In the genomic region with DNA sequence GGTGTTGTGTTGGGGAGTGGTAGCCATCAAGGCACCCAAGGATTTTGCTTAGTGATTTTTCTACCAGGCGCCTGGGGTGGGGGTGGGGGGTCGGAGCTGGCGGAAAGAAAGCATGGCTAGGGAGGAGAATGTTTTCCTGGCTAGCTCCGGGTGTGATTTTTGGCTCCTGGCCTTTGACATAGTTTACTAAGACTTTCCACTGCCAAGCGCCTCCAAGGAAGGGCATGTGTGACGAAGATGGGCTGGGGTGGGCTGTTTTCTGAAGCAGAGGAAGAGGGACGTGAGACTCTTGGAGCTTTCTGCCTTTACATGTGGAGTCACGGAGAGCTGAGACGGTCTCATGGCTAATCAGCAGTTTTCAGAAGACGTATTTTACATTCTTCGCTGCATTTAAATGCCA, we compare ENCODE assay signal across 11 mouse cellular contexts.
DNase-seq lines count a peak whose midpoint lies in the region; ATAC-seq and TF ChIP-seq lines count a peak whose summit lies in the region.
"Had no signal": no experiment of that assay in that cellular context is flagged by ENCODE, and none has a peak within 500 bp of the region (broad histone marks: within the 10 kb centered on the region; RNA-seq: fewer than 3 reads in every experiment).

No protein-coding gene starts in this region.

- TF ChIP-seq POLR2A in embryonic fibroblast, embryonic 13.5 days (IDR thresholded peaks at IDR 0.05; ENCODE audit: low read depth, low read length) = no peak

- H3K27me3 ChIP-seq in embryonic facial prominence, embryonic 14.5 days (replicated peaks; ENCODE audit: control insufficient read depth, insufficient read depth, low read length) = no peaks in the 10 kb centered on the region
- H3K27me3 ChIP-seq in embryonic facial prominence, embryonic 10.5 days (replicated peaks; ENCODE audit: low read depth, poor library complexity, severe bottlenecking) = 0 out of 2 replicates have a peak, but pooled peaks cover 15% of the 10 kb centered on the region

- intact Hi-C loops in heart, postnatal 10 days (cut with DNase I) = no loop called here

- no peak overlapping the region for H3K4me2 ChIP-seq in embryonic facial prominence, embryonic 14.5 days (ENCODE audit: low read depth, low read length)

- H3K36me3 ChIP-seq in embryonic facial prominence, embryonic 14.5 days (ENCODE audit: control insufficient read depth, insufficient read depth, low read length) = no peaks in the 10 kb centered on the region
- H3K36me3 ChIP-seq in embryonic facial prominence, embryonic 10.5 days (replicated peaks) = no peaks in the 10 kb centered on the region

- TF ChIP-seq CTCF in embryonic fibroblast, embryonic 13.5 days (IDR thresholded peaks at IDR 0.05; ENCODE audit: borderline replicate concordance, insufficient read depth, low read length) = no peak

- no peaks in the 10 kb centered on the region for H3K9me3 ChIP-seq in embryonic facial prominence, embryonic 14.5 days (ENCODE audit: control insufficient read depth, low read length)
- no peaks in the 10 kb centered on the region for H3K9me3 ChIP-seq in embryonic facial prominence, embryonic 10.5 days

- H3K4me3 ChIP-seq in embryonic facial prominence, embryonic 14.5 days (ENCODE audit: low read depth, low read length) = no peak overlapping the region
- H3K4me3 ChIP-seq in embryonic facial prominence, embryonic 10.5 days = no peak overlapping the region
- no peak overlapping the region for H3K4me3 ChIP-seq in embryonic fibroblast, embryonic 13.5 days (ENCODE audit: insufficient read depth, low read length)
- H3K4me3 ChIP-seq: left cerebral cortex, adult 2 months had no signal

- no peak for ATAC-seq in embryonic facial prominence, embryonic 14.5 days (ENCODE audit: low read depth)

- peak overlapping the region; percentile 72 for H3K27ac ChIP-seq in embryonic facial prominence, embryonic 14.5 days (replicated peaks; ENCODE audit: low read depth, low read length)
- H3K27ac ChIP-seq in embryonic facial prominence, embryonic 10.5 days (replicated peaks) = no peak overlapping the region
- H3K27ac ChIP-seq in embryonic fibroblast, embryonic 13.5 days (ENCODE audit: insufficient read depth, low read length) = peak overlapping the region; percentile 59
- H3K27ac ChIP-seq: left cerebral cortex, adult 2 months; macrophage had no signal

- peaks cover 16% of the 10 kb centered on the region for H3K4me1 ChIP-seq in embryonic facial prominence, embryonic 14.5 days (ENCODE audit: control insufficient read depth, insufficient read depth, low read length)
- peaks cover 19% of the 10 kb centered on the region for H3K4me1 ChIP-seq in embryonic facial prominence, embryonic 10.5 days
- peaks cover 11% of the 10 kb centered on the region for H3K4me1 ChIP-seq in embryonic fibroblast, embryonic 13.5 days (ENCODE audit: control insufficient read depth, insufficient read depth, low read length)

- H3K9ac ChIP-seq in embryonic facial prominence, embryonic 14.5 days (ENCODE audit: low read depth, low read length) = no peak overlapping the region

- DNase-seq in embryonic facial prominence, embryonic 14.5 days (ENCODE audit: low spot score) = peak; percentile 65
- DNase-seq in embryonic facial prominence, embryonic 10.5 days (ENCODE audit: low spot score) = no peak
- peak; percentile 80 to 82 for DNase-seq in heart, postnatal 10 days
- DNase-seq in lung, postnatal 10 days = peak; percentile 94
- no peak for DNase-seq in cerebellum, adult 9-11 months
- DNase-seq in layer of hippocampus, adult 9-10 months (ENCODE audit: low spot score) = no peak
- DNase-seq in layer of hippocampus, postnatal 25 days (ENCODE audit: extremely low spot score in 1 of 2, low spot score in 1 of 2) = no peak
- DNase-seq: B cell, adult 2 months had no signal

- 45% methylated on average over 11 of the region's 11 CpGs for WGBS in embryonic facial prominence, embryonic 14.5 days
- 74% methylated on average over 11 of the region's 11 CpGs for WGBS in embryonic facial prominence, embryonic 10.5 days

Comparison
In these comparisons a context has a peak if more than half of its experiments do, and no peak if none do; other contexts are left out.
1. DNase-seq: peak in embryonic facial prominence, embryonic 14.5 days (single experiment), heart, postnatal 10 days (2 of 2) and lung, postnatal 10 days (single experiment); none in embryonic facial prominence, embryonic 10.5 days (single experiment), cerebellum, adult 9-11 months (single experiment), layer of hippocampus, adult 9-10 months (single experiment) and layer of hippocampus, postnatal 25 days (0 of 2).